Mouse (Mus musculus) mesoderm, embryonic 11.5 days (tissue): ENCODE results near the gene Hpd.

Source experiments
- DNase-seq: peaks from one replicate; pipeline ENCODE4 v3.0.0-alpha.2; 2012; ENCODE audit warnings: low read depth, low spot score

The Hpd gene

GRCm38 (mm10) chr5:123148073-123148722 is 34.3 kb downstream of the Hpd start:
- DNase-seq: no peak

GRCm38 (mm10) chr5:123147569-123147968 is 35.0 kb downstream of the Hpd start:
- DNase-seq: no peak

GRCm38 (mm10) chr5:123146357-123146756 is 36.2 kb downstream of the Hpd start:
- no peak for DNase-seq

GRCm38 (mm10) chr5:123144746-123145590 is 37.6 kb downstream of the Hpd start:
- DNase-seq: no peak

- DNase-seq: no peak
Measured at GRCm38 (mm10) chr5:123143971-123144745, 38.4 kb downstream of the Hpd start.

GRCm38 (mm10) chr5:123143251-123143970 is 39.1 kb downstream of the Hpd start:
- peak; percentile 71 for DNase-seq

GRCm38 (mm10) chr5:123142161-123143157 is 40.1 kb downstream of the Hpd start, which contains the start of gene Setd1b:
TSS of gene Setd1b (plus strand) at chr5:123142193.
- peak; percentile 66 for DNase-seq

- peak; percentile 60 for DNase-seq
Measured at GRCm38 (mm10) chr5:123141555-123142160, 40.9 kb downstream of the Hpd start.

- DNase-seq: peak; percentile 95
Measured at GRCm38 (mm10) chr5:123140694-123141554, 41.6 kb downstream of the Hpd start.

- no peak for DNase-seq
Measured at GRCm38 (mm10) chr5:123139722-123140627, 42.6 kb downstream of the Hpd start.

- DNase-seq: peak; percentile 77
Measured at GRCm38 (mm10) chr5:123138953-123139721, 43.4 kb downstream of the Hpd start.

GRCm38 (mm10) chr5:123138230-123138911 is 44.2 kb downstream of the Hpd start:
- DNase-seq: peak; percentile 91

- DNase-seq: no peak
Measured at GRCm38 (mm10) chr5:123137910-123138229, 44.7 kb downstream of the Hpd start.

- peak; percentile 73 for DNase-seq
Measured at GRCm38 (mm10) chr5:123137044-123137909, 45.2 kb downstream of the Hpd start.

GRCm38 (mm10) chr5:123136361-123137043 is 46.0 kb downstream of the Hpd start:
- DNase-seq: peak; percentile 66
